Mouse (Mus musculus): ENCODE results near the gene Tmod3. TPM values are rescaled to one million over a fixed set of nuclear protein-coding genes. Genes with fewer than 3 reads are reported as not detected.

Tmod3 gene
- polyA plus RNA-seq, 1 experiment: 45.4 TPM

- Histone ChIP-seq H3K27me3 (ENCODE audit: control insufficient read depth, insufficient read depth, low read length) (no peaks in the 10 kb centered on the region), H3K4me1 (ENCODE audit: control insufficient read depth, insufficient read depth, low read length) (peaks cover 13% of the 10 kb centered on the region), H3K27ac (ENCODE audit: insufficient read depth, low read length) (no peak overlapping the region), H3K4me3 (replicated peaks; ENCODE audit: insufficient read depth, low read depth, low read length) (no peak overlapping the region)
- no peak for TF ChIP-seq POLR2A (IDR thresholded peaks at IDR 0.05; ENCODE audit: borderline replicate concordance, insufficient read depth, low read length)
- TF ChIP-seq CTCF (IDR thresholded peaks at IDR 0.05; ENCODE audit: borderline replicate concordance, insufficient read depth, low read depth, low read length): no peak
- 91% methylated on average over 5 of the region's 5 CpGs for WGBS
- DNase-seq: no peak
Observed at GRCm38 (mm10) chr9:75593481-75593880, 34.0 kb upstream of the Tmod3 start.

DNA sequence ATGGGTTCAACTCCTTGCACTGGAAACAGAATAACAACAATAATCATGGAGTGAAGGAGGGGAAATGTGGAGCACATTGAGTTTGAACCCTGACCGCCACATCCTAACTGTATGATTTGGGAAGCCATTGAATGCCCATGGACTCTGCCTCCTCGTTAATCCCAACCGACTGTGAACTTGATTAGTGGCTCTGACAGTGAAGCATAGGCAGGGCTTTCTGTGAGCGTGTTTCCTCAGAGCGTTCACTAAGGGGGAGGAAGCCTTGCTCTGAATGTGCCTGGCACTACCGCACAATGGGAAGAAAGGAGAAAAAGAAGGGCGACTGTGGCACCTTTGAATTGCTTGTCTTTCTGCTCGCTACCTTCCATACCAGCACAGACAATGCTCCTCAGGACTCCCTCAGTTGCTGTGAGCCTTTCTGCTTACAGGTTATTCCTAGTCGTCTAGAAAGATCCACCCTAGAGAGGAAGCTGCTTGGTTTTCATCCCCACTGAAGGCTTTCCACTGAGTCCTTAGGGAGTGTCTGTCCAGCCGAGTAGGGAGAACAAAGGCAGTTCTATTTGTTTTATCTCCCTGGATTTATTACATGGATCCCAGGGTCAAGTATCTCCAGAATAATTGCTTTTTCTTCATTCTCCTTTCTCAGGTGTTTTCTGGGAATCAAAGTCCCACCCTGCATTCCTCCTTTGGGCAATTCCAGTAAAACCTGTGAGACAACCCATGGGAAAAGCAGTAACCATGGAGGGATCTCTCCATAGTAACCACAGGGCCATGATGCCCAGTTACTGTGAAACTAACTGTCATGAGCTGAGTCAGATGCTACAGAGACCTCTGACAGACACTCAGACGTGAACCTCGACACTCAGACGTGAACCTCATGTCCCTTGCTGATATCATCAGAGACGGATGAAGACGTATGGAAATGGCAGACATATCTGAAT lies 30.7 kb upstream of the Tmod3 start:
- H3K27ac ChIP-seq (ENCODE audit: insufficient read depth, low read length): no peak overlapping the region
- no peak for DNase-seq
- WGBS: 80% methylated on average over 15 of the region's 15 CpGs

GRCm38 (mm10) chr9:75581694-75582350 lies 22.4 kb upstream of the Tmod3 start:
- no peak overlapping the region for H3K4me3 ChIP-seq (replicated peaks; ENCODE audit: insufficient read depth, low read depth, low read length)
- H3K27me3 ChIP-seq (ENCODE audit: control insufficient read depth, insufficient read depth, low read length): no peaks in the 10 kb centered on the region
- TF ChIP-seq CTCF (IDR thresholded peaks at IDR 0.05; ENCODE audit: borderline replicate concordance, insufficient read depth, low read depth, low read length): peak; percentile 30; the same call in 1 of the 2 replicates
- TF ChIP-seq POLR2A (IDR thresholded peaks at IDR 0.05; ENCODE audit: borderline replicate concordance, insufficient read depth, low read length): no peak
- DNase-seq: no peak
- 55% methylated on average over 7 of the region's 7 CpGs for WGBS
- no peaks in the 10 kb centered on the region for H3K4me1 ChIP-seq (ENCODE audit: control insufficient read depth, insufficient read depth, low read length)
- no peak overlapping the region for H3K27ac ChIP-seq (ENCODE audit: insufficient read depth, low read length)

More for the DNA sequence above, 30.7 kb upstream of the Tmod3 start:
- TF ChIP-seq POLR2A (IDR thresholded peaks at IDR 0.05; ENCODE audit: borderline replicate concordance, insufficient read depth, low read length) (no peak), CTCF (IDR thresholded peaks at IDR 0.05; ENCODE audit: borderline replicate concordance, insufficient read depth, low read depth, low read length) (no peak)
- H3K27me3 ChIP-seq (ENCODE audit: control insufficient read depth, insufficient read depth, low read length): no peaks in the 10 kb centered on the region
- no peaks in the 10 kb centered on the region for H3K4me1 ChIP-seq (ENCODE audit: control insufficient read depth, insufficient read depth, low read length)
- no peak overlapping the region for H3K4me3 ChIP-seq (replicated peaks; ENCODE audit: insufficient read depth, low read depth, low read length)

DNA sequence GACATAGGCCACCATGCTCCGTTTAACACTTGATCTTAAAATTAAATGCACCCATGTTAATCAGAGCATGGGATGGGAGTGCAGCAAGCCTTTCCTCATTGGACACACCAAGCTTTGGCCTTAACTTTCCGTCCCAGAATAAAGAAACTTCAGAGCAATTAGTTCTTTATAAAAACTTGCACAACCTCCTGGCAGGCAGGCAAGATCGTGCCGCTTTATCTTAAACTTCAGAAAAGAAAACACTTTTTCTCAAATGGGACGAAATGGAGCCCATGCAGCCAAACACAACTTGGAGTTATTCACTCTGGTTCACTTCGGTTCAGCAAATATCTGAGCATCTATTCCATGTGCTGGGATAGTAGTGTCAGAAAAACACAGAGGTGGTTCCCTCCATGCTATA lies 19.9 kb upstream of the Tmod3 start:
- WGBS: 93% methylated on average over 6 of the region's 6 CpGs

GRCm38 (mm10) chr9:75571036-75571942 lies 11.8 kb upstream of the Tmod3 start:
- Histone ChIP-seq H3K4me3 (replicated peaks; ENCODE audit: insufficient read depth, low read depth, low read length) (no peak overlapping the region), H3K27ac (ENCODE audit: insufficient read depth, low read length) (no peak overlapping the region), H3K4me1 (ENCODE audit: control insufficient read depth, insufficient read depth, low read length) (no peaks in the 10 kb centered on the region), H3K27me3 (ENCODE audit: control insufficient read depth, insufficient read depth, low read length) (no peaks in the 10 kb centered on the region)
- DNase-seq: no peak
- TF ChIP-seq CTCF (IDR thresholded peaks at IDR 0.05; ENCODE audit: borderline replicate concordance, insufficient read depth, low read depth, low read length) (no peak), POLR2A (IDR thresholded peaks at IDR 0.05; ENCODE audit: borderline replicate concordance, insufficient read depth, low read length) (no peak)
- WGBS: 96% methylated on average over 5 of the region's 5 CpGs

More for the DNA sequence above, 19.9 kb upstream of the Tmod3 start:
- Histone ChIP-seq H3K27ac (ENCODE audit: insufficient read depth, low read length) (no peak overlapping the region), H3K4me3 (replicated peaks; ENCODE audit: insufficient read depth, low read depth, low read length) (no peak overlapping the region), H3K27me3 (ENCODE audit: control insufficient read depth, insufficient read depth, low read length) (no peaks in the 10 kb centered on the region), H3K4me1 (ENCODE audit: control insufficient read depth, insufficient read depth, low read length) (no peaks in the 10 kb centered on the region)
- no peak for DNase-seq
- TF ChIP-seq POLR2A (IDR thresholded peaks at IDR 0.05; ENCODE audit: borderline replicate concordance, insufficient read depth, low read length) (no peak), CTCF (IDR thresholded peaks at IDR 0.05; ENCODE audit: borderline replicate concordance, insufficient read depth, low read depth, low read length) (no peak)

GRCm38 (mm10) chr9:75568399-75568798 lies 8.9 kb upstream of the Tmod3 start:
- WGBS: 91% methylated on average over 6 of the region's 6 CpGs
- H3K27me3 ChIP-seq (ENCODE audit: control insufficient read depth, insufficient read depth, low read length): no peaks in the 10 kb centered on the region
- no peak overlapping the region for H3K27ac ChIP-seq (ENCODE audit: insufficient read depth, low read length)
- no peaks in the 10 kb centered on the region for H3K4me1 ChIP-seq (ENCODE audit: control insufficient read depth, insufficient read depth, low read length)
- no peak overlapping the region for H3K4me3 ChIP-seq (replicated peaks; ENCODE audit: insufficient read depth, low read depth, low read length)
- DNase-seq: no peak
- TF ChIP-seq POLR2A (IDR thresholded peaks at IDR 0.05; ENCODE audit: borderline replicate concordance, insufficient read depth, low read length) (no peak), CTCF (IDR thresholded peaks at IDR 0.05; ENCODE audit: borderline replicate concordance, insufficient read depth, low read depth, low read length) (no peak)

DNA sequence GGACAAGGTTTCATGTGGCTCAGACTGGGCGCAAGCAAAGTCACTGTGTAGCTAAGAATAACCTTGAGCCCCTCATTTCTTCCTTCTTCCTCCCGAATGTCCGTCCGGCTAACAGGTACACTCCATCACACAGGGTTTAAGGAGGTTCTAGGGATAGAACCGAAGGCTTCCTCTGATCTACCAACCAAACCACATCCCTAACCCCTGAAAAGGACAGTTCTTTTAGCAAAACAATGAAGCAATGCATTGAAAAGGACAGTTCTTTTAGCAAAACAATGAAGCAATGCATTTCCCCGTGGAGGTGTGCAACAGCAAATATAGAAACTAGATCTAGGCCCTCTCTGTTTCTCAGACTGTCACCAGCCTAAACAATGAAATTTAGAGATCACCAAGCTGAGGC lies 5.4 kb upstream of the Tmod3 start:
- DNase-seq: no peak
- 87% methylated on average over 6 of the region's 6 CpGs for WGBS
- Histone ChIP-seq H3K27me3 (ENCODE audit: control insufficient read depth, insufficient read depth, low read length) (no peaks in the 10 kb centered on the region), H3K4me3 (replicated peaks; ENCODE audit: insufficient read depth, low read depth, low read length) (no peak overlapping the region), H3K4me1 (ENCODE audit: control insufficient read depth, insufficient read depth, low read length) (no peaks in the 10 kb centered on the region), H3K27ac (ENCODE audit: insufficient read depth, low read length) (no peak overlapping the region)
- TF ChIP-seq CTCF (IDR thresholded peaks at IDR 0.05; ENCODE audit: borderline replicate concordance, insufficient read depth, low read depth, low read length) (no peak), POLR2A (IDR thresholded peaks at IDR 0.05; ENCODE audit: borderline replicate concordance, insufficient read depth, low read length) (no peak)

Data from cerebellum, adult 2 months (tissue).